Mouse (Mus musculus): ENCODE data around the gene Wdr34. TPM values are rescaled to one million over a fixed set of nuclear protein-coding genes. Genes with fewer than 3 reads are reported as not detected.
A peak's percentile ranks its signal among the peaks of the same experiment; 100 is the strongest.

The Wdr34 gene
- polyA plus RNA-seq (2012; rRNA removed) = 7.5 and 8.3 TPM in 2 replicates

GRCm38 (mm10) chr2:30048699-30049388 lies at the start of gene Wdr34:
TSS of gene Wdr34 (minus strand) at chr2:30048881.
- Histone ChIP-seq H3K27ac (ENCODE audit: insufficient read depth, low read depth, low read length) (peak within 1 kb of the TSS; percentile 77), H3K4me1 (ENCODE audit: control insufficient read depth, insufficient read depth, insufficient read length, low read length) (no peaks in the 10 kb centered on the region), H3K36me3 (ENCODE audit: control insufficient read depth, insufficient read depth, low read length) (no peaks in the 10 kb centered on the region), H3K4me3 (ENCODE audit: low read depth, low read length) (peak within 1 kb of the TSS; percentile 66), H3K27me3 (ENCODE audit: control insufficient read depth, insufficient read depth, low read length) (no peaks in the 10 kb centered on the region)
- TF ChIP-seq CTCF (IDR thresholded peaks at IDR 0.05; ENCODE audit: extremely low read depth, insufficient read length, insufficient replicate concordance, low read depth, low read length) (peak; percentile 13; the same call in 1 of the 2 replicates), POLR2A (IDR thresholded peaks at IDR 0.05; ENCODE audit: low read depth, low read length) (peak; percentile 76)
- WGBS = 1% methylated on average over 54 of the region's 54 CpGs

GRCm38 (mm10) chr2:30095882-30096527 lies 47.3 kb upstream of the Wdr34 start:
- Histone ChIP-seq H3K36me3 (ENCODE audit: control insufficient read depth, insufficient read depth, low read length) (peaks cover 11% of the 10 kb centered on the region), H3K27me3 (ENCODE audit: control insufficient read depth, insufficient read depth, low read length) (no peaks in the 10 kb centered on the region), H3K4me3 (ENCODE audit: low read depth, low read length) (no peak overlapping the region), H3K27ac (ENCODE audit: insufficient read depth, low read depth, low read length) (no peak overlapping the region), H3K4me1 (ENCODE audit: control insufficient read depth, insufficient read depth, insufficient read length, low read length) (peaks cover 5% of the 10 kb centered on the region; the same call in 1 of the 2 replicates)
- TF ChIP-seq CTCF (IDR thresholded peaks at IDR 0.05; ENCODE audit: extremely low read depth, insufficient read length, insufficient replicate concordance, low read depth, low read length) (peak; percentile 58; the same call in 1 of the 2 replicates), POLR2A (IDR thresholded peaks at IDR 0.05; ENCODE audit: low read depth, low read length) (no peak)
- 66% methylated on average over 2 of the region's 2 CpGs for WGBS

- peak overlapping the region; percentile 89 for H3K4me3 ChIP-seq (ENCODE audit: low read depth, low read length)
- H3K36me3 ChIP-seq (ENCODE audit: control insufficient read depth, insufficient read depth, low read length) = peaks cover 11% of the 10 kb centered on the region
- TF ChIP-seq CTCF (IDR thresholded peaks at IDR 0.05; ENCODE audit: extremely low read depth, insufficient read length, insufficient replicate concordance, low read depth, low read length) (no peak), POLR2A (IDR thresholded peaks at IDR 0.05; ENCODE audit: low read depth, low read length) (no peak)
These were observed 45.5 kb upstream of the Wdr34 start for GRCm38 (mm10) chr2:30094208-30094588.

GRCm38 (mm10) chr2:30093471-30094207 lies 45.0 kb upstream of the Wdr34 start, which contains the start of gene Zdhhc12:
TSS of gene Zdhhc12 (minus strand) at chr2:30093648.
- Histone ChIP-seq H3K4me1 (ENCODE audit: control insufficient read depth, insufficient read depth, insufficient read length, low read length) (peaks cover 3% of the 10 kb centered on the region; the same call in 1 of the 2 replicates), H3K27me3 (ENCODE audit: control insufficient read depth, insufficient read depth, low read length) (no peaks in the 10 kb centered on the region), H3K4me3 (ENCODE audit: low read depth, low read length) (peak within 1 kb of the TSS; percentile 89), H3K36me3 (ENCODE audit: control insufficient read depth, insufficient read depth, low read length) (peaks cover 11% of the 10 kb centered on the region), H3K27ac (ENCODE audit: insufficient read depth, low read depth, low read length) (peak within 1 kb of the TSS; percentile 65)
- WGBS = under 1% methylated on average over 51 of the region's 51 CpGs
- no peak for TF ChIP-seq CTCF (IDR thresholded peaks at IDR 0.05; ENCODE audit: extremely low read depth, insufficient read length, insufficient replicate concordance, low read depth, low read length)
- peak; percentile 51; the same call in 1 of the 2 replicates for TF ChIP-seq POLR2A (IDR thresholded peaks at IDR 0.05; ENCODE audit: low read depth, low read length)

More at GRCm38 (mm10) chr2:30094208-30094588, 45.5 kb upstream of the Wdr34 start:
- H3K27me3 ChIP-seq (ENCODE audit: control insufficient read depth, insufficient read depth, low read length) = no peaks in the 10 kb centered on the region
- H3K4me1 ChIP-seq (ENCODE audit: control insufficient read depth, insufficient read depth, insufficient read length, low read length) = peaks cover 3% of the 10 kb centered on the region; the same call in 1 of the 2 replicates
- 2% methylated on average over 13 of the region's 13 CpGs for WGBS
- peak overlapping the region; percentile 65 for H3K27ac ChIP-seq (ENCODE audit: insufficient read depth, low read depth, low read length)

GRCm38 (mm10) chr2:30092280-30092918 lies 43.7 kb upstream of the Wdr34 start:
- Histone ChIP-seq H3K27me3 (ENCODE audit: control insufficient read depth, insufficient read depth, low read length) (no peaks in the 10 kb centered on the region), H3K27ac (ENCODE audit: insufficient read depth, low read depth, low read length) (no peak overlapping the region), H3K4me1 (ENCODE audit: control insufficient read depth, insufficient read depth, insufficient read length, low read length) (peaks cover 3% of the 10 kb centered on the region; the same call in 1 of the 2 replicates), H3K36me3 (ENCODE audit: control insufficient read depth, insufficient read depth, low read length) (peaks cover 11% of the 10 kb centered on the region), H3K4me3 (ENCODE audit: low read depth, low read length) (peak overlapping the region; percentile 89)
- WGBS = 56% methylated on average over 6 of the region's 6 CpGs
- TF ChIP-seq POLR2A (IDR thresholded peaks at IDR 0.05; ENCODE audit: low read depth, low read length) = no peak
- TF ChIP-seq CTCF (IDR thresholded peaks at IDR 0.05; ENCODE audit: extremely low read depth, insufficient read length, insufficient replicate concordance, low read depth, low read length) = no peak

- H3K4me1 ChIP-seq (ENCODE audit: control insufficient read depth, insufficient read depth, insufficient read length, low read length) = peaks cover 3% of the 10 kb centered on the region; the same call in 1 of the 2 replicates
- 98% methylated on average over 12 of the region's 12 CpGs for WGBS
- no peak overlapping the region for H3K4me3 ChIP-seq (ENCODE audit: low read depth, low read length)
- TF ChIP-seq POLR2A (IDR thresholded peaks at IDR 0.05; ENCODE audit: low read depth, low read length) = no peak
- no peak for TF ChIP-seq CTCF (IDR thresholded peaks at IDR 0.05; ENCODE audit: extremely low read depth, insufficient read length, insufficient replicate concordance, low read depth, low read length)
- H3K27ac ChIP-seq (ENCODE audit: insufficient read depth, low read depth, low read length) = no peak overlapping the region
- H3K27me3 ChIP-seq (ENCODE audit: control insufficient read depth, insufficient read depth, low read length) = no peaks in the 10 kb centered on the region
- H3K36me3 ChIP-seq (ENCODE audit: control insufficient read depth, insufficient read depth, low read length) = peaks cover 11% of the 10 kb centered on the region
These were observed 42.8 kb upstream of the Wdr34 start for GRCm38 (mm10) chr2:30091521-30091920.

Data from small intestine, adult 2 months (tissue).